Mouse (Mus musculus): ENCODE data around the gene Fem1a.

DNA sequence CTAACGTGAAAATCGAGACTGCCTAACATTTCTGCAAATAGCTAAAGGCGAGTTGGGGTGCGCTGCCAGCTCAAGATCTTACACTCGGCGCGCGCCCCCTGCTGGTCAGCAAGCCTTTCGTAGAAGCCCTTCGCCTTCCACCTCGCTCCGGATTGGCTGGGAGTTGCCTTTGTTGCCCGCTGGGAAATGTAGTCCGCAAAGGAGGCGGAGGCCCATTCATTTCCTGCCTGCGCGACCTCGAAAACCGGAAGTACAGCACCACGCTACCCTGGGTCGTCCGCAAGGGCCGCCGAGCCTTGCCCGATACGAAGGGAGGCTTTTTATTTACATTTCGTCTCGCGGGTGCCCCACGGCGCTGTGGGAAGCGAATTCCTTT is 759 bp upstream of the Fem1a start:
- TF ChIP-seq CTCF (IDR thresholded peaks at IDR 0.05; ENCODE audit: low read depth) (peak; percentile 98), EP300 (IDR thresholded peaks at IDR 0.05; ENCODE audit: low read depth) (no peak)
